Mouse (Mus musculus) cortical plate, adult 2 months (tissue): Measurements from ENCODE around the gene Cdsn.

Source experiments
- CTCF ChIP-seq: fragments of 200-500 bp; IDR thresholded peaks from 2 replicates; pipeline ENCODE4 v1.5.1; 2011; ENCODE audit warnings: mild to moderate bottlenecking, control low read depth, low read length; ENCODE audit not compliant: insufficient read depth; ENCODE audit errors: extremely low read depth
- POLR2A ChIP-seq: fragments of 200-500 bp; IDR thresholded peaks from 2 replicates; pipeline ENCODE4 v1.6.1; 2011; ENCODE audit warnings: mild to moderate bottlenecking, low read length, control low read depth; ENCODE audit not compliant: insufficient read depth; ENCODE audit errors: extremely low read depth

- no peak for TF ChIP-seq CTCF
- no peak for TF ChIP-seq POLR2A
Observed at GRCm38 (mm10) chr17:35526644-35527043, 25.3 kb upstream of the Cdsn start.
